Mouse (Mus musculus) liver, adult 2 months (tissue): ENCODE measurements around the gene Gm10642.

ENCODE experiments used
- CTCF ChIP-seq: fragments of 200-500 bp; IDR thresholded peaks from 2 replicates; pipeline ENCODE4 v1.5.1; 2011; ENCODE audit warnings: low read depth, low read length, control low read depth
- POLR2A ChIP-seq: fragments of 200-500 bp; IDR thresholded peaks from 2 replicates; pipeline ENCODE4 v1.6.1; 2011; ENCODE audit warnings: low read length, control low read depth; ENCODE audit not compliant: insufficient read depth; ENCODE audit errors: extremely low read depth

DNA sequence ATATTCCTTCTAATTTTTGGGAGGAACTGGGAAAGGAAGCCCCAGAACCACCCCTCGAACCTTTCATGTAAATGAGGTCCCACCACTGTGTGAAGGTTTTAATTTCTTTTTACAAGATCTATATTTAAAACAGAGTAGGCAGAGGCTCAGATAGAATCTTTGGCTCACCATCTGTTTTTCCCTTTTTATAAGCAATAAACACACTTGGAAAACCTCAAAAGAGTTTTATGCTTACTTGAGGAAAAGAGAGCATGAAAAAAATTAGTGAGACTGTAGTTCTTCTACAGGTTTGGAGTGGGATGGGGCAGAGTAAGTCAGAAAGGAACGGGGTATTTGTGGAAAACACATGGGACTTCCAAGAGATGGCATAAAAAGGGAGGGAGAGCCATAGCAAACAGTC is 3.8 kb upstream of the Gm10642 start:
- no peak for TF ChIP-seq CTCF
- TF ChIP-seq POLR2A: no peak
